ENCODE assay signal across 8 mouse cellular contexts in genomic region chr2:101665058-101665702, GRCm38 (mm10). TPM values are rescaled to one million over a fixed set of nuclear protein-coding genes. Genes with fewer than 3 reads are reported as not detected.
DNase-seq lines count a peak whose midpoint lies in the region; ATAC-seq and TF ChIP-seq lines count a peak whose summit lies in the region.

No protein-coding gene starts in this region.

- H3K4me1 ChIP-seq in intestine, postnatal 0 days (replicated peaks; ENCODE audit: control insufficient read depth, insufficient read depth, low read length), result no peaks in the 10 kb centered on the region; the same call in 1 of the 2 replicates
- peaks cover 5% of the 10 kb centered on the region for H3K4me1 ChIP-seq in midbrain, embryonic 12.5 days

- no peak overlapping the region for H3K4me3 ChIP-seq in intestine, postnatal 0 days (ENCODE audit: low read depth, low read length)
- H3K4me3 ChIP-seq in midbrain, embryonic 12.5 days, result no peak overlapping the region

- peak; percentile 97 for TF ChIP-seq CTCF in intestine, postnatal 0 days (IDR thresholded peaks at IDR 0.05; ENCODE audit: low read depth)

- no peaks in the 10 kb centered on the region for H3K27me3 ChIP-seq in intestine, postnatal 0 days (replicated peaks; ENCODE audit: control insufficient read depth, insufficient read depth, low read length)
- no peaks in the 10 kb centered on the region for H3K27me3 ChIP-seq in midbrain, embryonic 12.5 days

- no peak overlapping the region for H3K27ac ChIP-seq in intestine, postnatal 0 days (ENCODE audit: low read depth, low read length)
- H3K27ac ChIP-seq in midbrain, embryonic 12.5 days (replicated peaks), result 0 out of 2 replicates have a peak overlapping the region, but pooled peaks have one; percentile 3

- intact Hi-C loops in left cerebral cortex, postnatal 36 days (cut with DNase I), result no loop called here

- WGBS in intestine, postnatal 0 days, result 25% methylated on average over 9 of the region's 9 CpGs
- 21% methylated on average over 9 of the region's 9 CpGs for WGBS in midbrain, embryonic 12.5 days

- peak; percentile 40 to 46 for DNase-seq in urinary bladder, adult 18-20 months (ENCODE audit: low spot score in 2 of 2)
- DNase-seq in urinary bladder, postnatal 10 days (ENCODE audit: low spot score), result no peak
- DNase-seq in embryo, embryonic 11.5 days (ENCODE audit: low read depth, low spot score), result peak; percentile 68
- peak; percentile 33 to 63 for DNase-seq in gastrocnemius, postnatal 4 days (ENCODE audit: low spot score in 2 of 2)
- peak; percentile 50 to 63 for DNase-seq in left cerebral cortex, postnatal 36 days (ENCODE audit: low spot score in 2 of 2)
- DNase-seq in spleen, adult 12 weeks (ENCODE audit: low spot score), result peak; percentile 20

- no peak overlapping the region for H3K9ac ChIP-seq in intestine, postnatal 0 days (ENCODE audit: low read depth, low read length)
- H3K9ac ChIP-seq in midbrain, embryonic 12.5 days (replicated peaks), result no peak overlapping the region

- ATAC-seq in intestine, postnatal 0 days, result no peak
- ATAC-seq in midbrain, embryonic 12.5 days (ENCODE audit: low FRiP score, low read depth), result peak; percentile 91

- H3K36me3 ChIP-seq in intestine, postnatal 0 days (ENCODE audit: control insufficient read depth, insufficient read depth), result no peaks in the 10 kb centered on the region
- no peaks in the 10 kb centered on the region for H3K36me3 ChIP-seq in midbrain, embryonic 12.5 days

- H3K9me3 ChIP-seq in intestine, postnatal 0 days (ENCODE audit: control insufficient read depth), result no peaks in the 10 kb centered on the region
- no peaks in the 10 kb centered on the region for H3K9me3 ChIP-seq in midbrain, embryonic 12.5 days

- H3K4me2 ChIP-seq in intestine, postnatal 0 days (replicated peaks; ENCODE audit: low read depth), result no peak overlapping the region
- H3K4me2 ChIP-seq in midbrain, embryonic 12.5 days (replicated peaks), result no peak overlapping the region

RNA-seq across cellular contexts. Expression of gene Traf6, which starts 13.0 kb away (rescaled TPM):
- 10 to 100 TPM; 11.7 to 14.6 TPM for total RNA-seq in gastrocnemius, postnatal 4 days (2021)
- polyA plus RNA-seq in intestine, postnatal 0 days (2015; fragmentation: Nextera tagmentation; extraction: Ambion mirVana), result 4.9 and 5.5 TPM in 2 replicates
- 10 to 100 TPM; 10.3 to 11.5 TPM for total RNA-seq in left cerebral cortex, postnatal 36 days (2021)
- 16.5 and 17.8 TPM in 2 replicates for polyA plus RNA-seq in midbrain, embryonic 12.5 days (2016; fragmentation: Nextera tagmentation; extraction: Ambion mirVana)

RNA-seq across cellular contexts. Expression of gene B230118H07Rik, which starts 15.8 kb away (rescaled TPM):
- total RNA-seq in gastrocnemius, postnatal 4 days (2021), result 10 to 100 TPM; 36.9 to 45.5 TPM
- polyA plus RNA-seq in intestine, postnatal 0 days (2015; fragmentation: Nextera tagmentation; extraction: Ambion mirVana), result 31.0 and 33.6 TPM in 2 replicates
- total RNA-seq in left cerebral cortex, postnatal 36 days (2021), result 10 to 100 TPM; 26.3 to 29.4 TPM
- 47.3 and 56.2 TPM in 2 replicates for polyA plus RNA-seq in midbrain, embryonic 12.5 days (2016; fragmentation: Nextera tagmentation; extraction: Ambion mirVana)

RNA-seq across cellular contexts. Expression of gene Rag1, which starts 15.9 kb away (rescaled TPM):
- under 1 TPM; 0.21 to 0.81 TPM for total RNA-seq in gastrocnemius, postnatal 4 days (2021)
- not detected in 2 replicates for polyA plus RNA-seq in intestine, postnatal 0 days (2015; fragmentation: Nextera tagmentation; extraction: Ambion mirVana)
- total RNA-seq in left cerebral cortex, postnatal 36 days (2021), result under 1 TPM; 0.25 to 0.29 TPM
- 0.06 and 0.10 TPM in 2 replicates for polyA plus RNA-seq in midbrain, embryonic 12.5 days (2016; fragmentation: Nextera tagmentation; extraction: Ambion mirVana)

RNA-seq across cellular contexts. Expression of gene Rag2, which starts 40.7 kb away (rescaled TPM):
- total RNA-seq in gastrocnemius, postnatal 4 days (2021), result not detected
- polyA plus RNA-seq in intestine, postnatal 0 days (2015; fragmentation: Nextera tagmentation; extraction: Ambion mirVana), result not detected in 2 replicates
- total RNA-seq in left cerebral cortex, postnatal 36 days (2021), result not detected
- not detected in 2 replicates for polyA plus RNA-seq in midbrain, embryonic 12.5 days (2016; fragmentation: Nextera tagmentation; extraction: Ambion mirVana)
